Mouse (Mus musculus) cerebellum, postnatal 14 days (tissue): ENCODE data around the gene Serpinb1a.
"Not testable (repeated sequence)": the region's sequence is repeated elsewhere in the genome, so short reads cannot be mapped to it uniquely, and the experiment has no call there.

ENCODE experiments used
- DNase-seq, 2 experiments: peaks; one replicate each; pipeline ENCODE4 v3.0.0; 2021; ENCODE audit warnings: mixed read lengths in 2 of 2

Gene Serpinb1a

GRCm38 (mm10) chr13:32850668-32851404 is at the start of gene Serpinb1a:
Gene Serpinb1a (minus strand): TSS chr13:32851185.
- DNase-seq, result no peak

DNA sequence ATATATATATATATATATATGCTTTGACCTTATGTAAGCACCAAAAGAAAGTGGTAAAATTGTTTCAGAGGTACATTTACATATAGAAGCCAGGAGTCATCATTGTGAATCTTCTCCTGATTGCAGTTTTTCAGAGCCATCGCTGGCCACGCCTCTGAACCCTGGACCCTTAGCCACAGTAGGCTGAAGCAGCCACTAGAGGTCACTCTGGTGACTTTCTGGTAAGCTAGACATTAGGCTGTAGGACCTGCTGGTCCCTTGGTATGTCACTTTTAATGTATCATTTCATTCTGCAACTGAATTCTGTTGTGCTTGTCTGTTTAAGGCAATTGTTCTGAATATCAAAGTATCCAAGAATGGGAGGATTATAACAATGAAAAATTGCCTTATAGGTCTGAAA is 49.7 kb upstream of the Serpinb1a start:
- DNase-seq, result peak; percentile 67 to 71

DNA sequence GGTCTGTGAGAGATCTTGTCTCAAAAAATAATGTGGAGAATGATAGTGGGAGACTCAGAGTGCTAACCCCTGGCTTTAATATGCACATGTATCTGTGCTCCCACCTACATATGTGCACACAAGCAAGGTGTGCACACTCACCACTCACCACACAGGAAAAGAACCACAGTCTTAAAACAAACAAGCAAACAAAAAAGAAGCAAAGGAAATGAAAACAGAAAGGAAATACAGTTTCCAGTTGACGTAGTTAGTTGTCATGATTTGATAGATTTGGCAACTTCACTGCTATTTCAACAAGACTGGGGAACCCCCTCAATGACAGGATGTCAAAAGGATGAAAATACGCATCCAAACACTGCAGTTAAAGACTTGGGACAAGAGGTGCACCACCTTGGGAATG is 48.1 kb upstream of the Serpinb1a start:
- DNase-seq, result not testable (repeated sequence)

DNA sequence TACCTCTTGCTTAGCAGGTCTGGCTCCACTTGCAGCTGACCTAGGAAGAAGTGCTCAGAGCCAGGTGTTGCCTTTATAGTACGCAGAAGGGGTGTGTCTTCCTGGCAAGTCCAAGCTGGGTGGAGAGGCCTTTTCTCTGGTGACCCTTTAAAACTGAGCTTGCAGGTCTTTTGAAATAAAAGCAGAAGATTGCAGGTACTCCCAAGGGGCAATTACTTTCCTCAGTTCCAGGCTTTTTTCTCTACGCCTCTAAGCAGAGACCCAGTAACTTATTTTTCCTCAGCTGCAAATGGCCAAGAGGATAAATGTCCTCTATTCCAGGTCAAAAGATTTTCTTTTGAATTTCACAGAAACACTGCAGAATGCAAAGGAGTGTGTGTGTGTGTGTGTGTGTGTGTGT is 47.1 kb upstream of the Serpinb1a start, which contains the start of gene Serpinb1c:
TSS of gene Serpinb1c (minus strand) at position 101 of the 400 bp plus-strand sequence.
- no peak for DNase-seq

GRCm38 (mm10) chr13:32896931-32897330 is 45.9 kb upstream of the Serpinb1a start:
- peak; percentile 38 to 41 for DNase-seq

GRCm38 (mm10) chr13:32884755-32885154 is 33.8 kb upstream of the Serpinb1a start:
- no peak for DNase-seq

GRCm38 (mm10) chr13:32873862-32874261 is 22.9 kb upstream of the Serpinb1a start:
- no peak for DNase-seq

GRCm38 (mm10) chr13:32868843-32869242 is 17.9 kb upstream of the Serpinb1a start:
- DNase-seq, result no peak

DNA sequence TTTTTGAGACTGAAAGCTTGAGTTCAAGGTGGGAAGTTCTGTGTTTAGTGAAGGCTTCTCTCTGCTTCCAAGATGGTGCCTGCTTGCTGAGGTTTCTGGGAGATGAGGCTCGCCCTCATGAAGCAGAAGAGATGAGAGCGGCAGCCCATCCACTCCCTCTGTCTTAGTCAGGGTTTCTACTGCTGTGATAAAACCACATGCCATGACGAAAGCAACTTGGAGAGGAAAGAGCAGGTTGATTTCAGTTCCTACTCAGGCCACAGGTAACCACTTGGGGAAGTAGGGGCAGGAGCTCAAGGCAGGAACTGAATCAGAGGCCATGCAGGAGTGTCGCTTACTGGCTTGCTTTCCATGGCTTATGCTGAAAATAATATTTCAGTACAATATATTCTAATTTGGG is 17.2 kb upstream of the Serpinb1a start:
- DNase-seq, result not testable (repeated sequence)

GRCm38 (mm10) chr13:32867030-32867429 is 16.0 kb upstream of the Serpinb1a start:
- no peak for DNase-seq

GRCm38 (mm10) chr13:32866484-32866883 is 15.5 kb upstream of the Serpinb1a start:
- DNase-seq, result peak; percentile 78 to 81

DNA sequence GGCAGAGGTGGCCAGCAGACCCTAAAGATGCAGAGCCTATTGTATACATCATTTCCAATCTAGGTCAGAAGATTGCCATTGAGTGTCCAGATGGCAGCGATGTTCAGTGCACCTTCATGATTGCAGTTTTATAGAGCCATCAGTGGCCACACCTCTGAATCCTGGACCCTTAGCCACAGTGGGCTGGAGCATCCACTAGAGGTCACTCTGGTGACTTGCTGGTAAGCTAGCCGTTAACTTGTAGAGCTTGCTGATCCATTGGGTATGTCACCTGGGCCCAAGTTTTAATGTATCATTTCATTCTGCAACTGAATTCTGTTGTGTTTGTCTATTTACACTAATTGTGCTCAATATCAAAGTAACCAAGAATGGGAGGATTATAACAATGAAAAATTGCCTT is 14.6 kb upstream of the Serpinb1a start:
- peak in 1 of 2 experiments; percentile 8 for DNase-seq

DNA sequence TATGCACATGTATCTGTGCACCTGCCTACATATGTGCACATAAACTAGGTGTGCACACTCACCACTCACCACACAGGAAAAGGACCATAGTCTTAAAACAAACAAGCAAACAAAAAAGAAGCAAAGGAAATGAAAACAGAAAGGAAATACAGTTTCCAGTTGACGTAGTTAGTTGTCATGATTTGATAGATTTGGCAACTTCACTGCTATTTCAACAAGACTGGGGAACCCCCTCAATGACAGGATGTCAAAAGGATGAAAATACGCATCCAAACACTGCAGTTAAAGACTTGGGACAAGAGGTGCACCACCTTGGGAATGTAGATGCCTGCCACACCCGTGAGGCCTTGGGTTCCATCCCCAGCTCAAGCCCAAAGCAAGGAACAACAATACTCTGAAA is 13.5 kb upstream of the Serpinb1a start:
- not testable (repeated sequence) for DNase-seq

DNA sequence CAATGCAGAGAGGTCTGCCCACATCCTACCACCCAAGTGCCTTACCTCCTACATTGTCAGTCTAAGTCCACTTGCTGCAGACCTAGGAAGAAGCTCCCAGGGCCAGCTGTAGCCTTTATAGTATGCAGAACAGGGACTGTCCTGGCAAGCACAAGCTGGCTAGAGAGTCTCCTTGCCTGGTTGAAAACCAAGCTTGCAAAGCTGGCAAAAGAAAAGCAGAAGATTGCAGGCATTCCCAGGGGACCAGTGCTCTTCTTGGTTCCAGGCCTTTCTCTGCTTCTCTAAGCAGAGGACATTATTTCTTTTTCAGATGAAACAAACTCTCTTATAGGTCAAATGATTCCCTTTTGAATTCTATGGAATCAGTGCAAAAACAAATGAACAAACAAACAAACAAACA is 12.5 kb upstream of the Serpinb1a start:
- DNase-seq, result no peak

- DNase-seq, result no peak
These were observed 9.8 kb upstream of the Serpinb1a start for GRCm38 (mm10) chr13:32860821-32861220.

- no peak for DNase-seq
These were observed 2.1 kb upstream of the Serpinb1a start for GRCm38 (mm10) chr13:32853073-32853472.

GRCm38 (mm10) chr13:32852539-32852938 is 1.6 kb upstream of the Serpinb1a start:
- no peak for DNase-seq

DNA sequence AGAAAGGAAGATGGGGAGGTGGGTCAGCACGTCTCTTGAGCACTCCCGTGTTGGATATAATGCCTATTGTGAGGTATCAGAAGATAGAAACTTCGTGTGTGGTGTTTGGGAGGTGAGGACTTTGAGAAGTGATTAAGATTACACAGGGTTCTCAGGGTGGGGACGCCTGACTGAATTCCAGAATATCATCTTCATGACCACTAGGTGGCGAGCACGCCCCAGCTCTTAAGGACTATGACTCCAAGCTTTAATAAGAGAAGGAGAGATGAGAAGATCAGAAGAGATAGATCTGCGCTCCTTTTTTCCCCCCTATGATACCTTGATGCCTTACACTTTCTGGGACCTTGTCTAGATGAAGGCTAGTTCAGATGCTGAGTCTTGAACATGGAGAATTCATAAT is 982 bp upstream of the Serpinb1a start:
- DNase-seq, result peak; percentile 56 to 57

DNA sequence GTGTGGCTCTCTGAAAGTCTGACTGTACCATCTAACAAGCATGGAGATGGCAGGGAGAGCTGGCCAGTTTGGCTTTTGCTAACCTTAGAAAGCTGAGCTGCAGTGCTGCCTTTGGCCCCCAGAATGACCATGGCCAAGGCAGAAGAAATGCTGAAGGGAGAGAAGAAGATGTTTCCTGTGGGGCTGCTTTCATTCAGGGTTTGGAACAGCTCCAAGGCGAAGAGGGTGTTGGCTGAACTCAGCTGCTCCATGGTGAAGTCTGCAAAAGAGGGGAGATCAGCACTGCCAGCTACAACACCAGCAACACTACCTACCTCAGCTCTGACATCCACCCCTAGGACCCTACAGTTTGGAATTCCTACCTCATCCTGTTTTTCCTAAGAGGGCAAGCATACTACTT is 829 bp downstream of the Serpinb1a start:
- no peak for DNase-seq

- no peak for DNase-seq
These were observed 1.4 kb downstream of the Serpinb1a start for GRCm38 (mm10) chr13:32849531-32850123.

DNA sequence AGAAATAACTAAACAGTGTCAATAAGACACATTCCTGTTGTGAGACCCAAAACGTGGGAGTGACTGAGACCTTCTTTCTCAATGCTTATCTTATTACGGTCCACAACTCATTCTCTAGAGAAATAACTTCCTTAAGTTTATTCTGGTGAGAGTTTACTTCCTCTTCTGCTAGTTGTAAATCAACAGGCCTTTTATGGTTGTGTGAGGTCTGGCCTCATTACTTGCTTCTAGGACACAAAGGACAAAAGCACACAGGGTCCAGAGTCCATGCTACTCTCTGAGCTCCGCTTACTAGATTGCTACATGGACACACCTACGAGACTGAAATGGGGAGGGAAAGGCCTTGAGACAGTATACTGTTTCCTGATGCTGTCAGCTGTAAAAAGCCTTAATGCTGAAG is 1.9 kb downstream of the Serpinb1a start:
- no peak for DNase-seq

DNA sequence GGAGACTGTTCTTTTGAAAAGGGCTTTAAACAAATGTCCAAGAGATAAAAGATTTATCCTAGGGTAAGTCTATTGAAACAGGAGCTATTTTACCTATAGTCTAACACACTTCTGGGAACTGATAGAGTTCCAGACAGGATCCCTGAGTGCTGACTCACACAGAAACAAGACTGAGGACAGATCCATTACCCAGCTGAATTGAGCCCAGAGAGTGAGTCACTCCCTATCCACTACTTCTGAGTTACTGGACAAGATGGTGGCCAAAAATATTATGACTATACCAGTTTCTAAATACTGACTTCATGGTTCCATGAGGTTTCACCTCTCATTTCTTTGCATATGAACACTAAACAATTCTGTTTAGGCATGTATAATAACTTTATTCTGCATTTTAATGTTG is 4.8 kb downstream of the Serpinb1a start:
- DNase-seq, result no peak

- DNase-seq, result no peak
These were observed 9.6 kb downstream of the Serpinb1a start for GRCm38 (mm10) chr13:32841349-32841748.

GRCm38 (mm10) chr13:32839314-32839713 is 11.7 kb downstream of the Serpinb1a start:
- no peak for DNase-seq
